Mouse (Mus musculus) urinary bladder, postnatal 36 days (tissue): ENCODE data around the gene Btrc.
"Not testable (repeated sequence)": the region's sequence is repeated elsewhere in the genome, so short reads cannot be mapped to it uniquely, and the experiment has no call there.

Source experiments
- DNase-seq, 2 experiments: peaks; one replicate each; pipeline ENCODE4 v3.0.0; 2022; ENCODE audit warnings: low spot score in 2 of 2, mixed read lengths in 1 of 2

The Btrc gene

GRCm38 (mm10) chr19:45530200-45530995, 166.9 kb downstream of the Btrc start:
- DNase-seq: no peak

GRCm38 (mm10) chr19:45531554-45531953, 168.0 kb downstream of the Btrc start:
- DNase-seq: no peak

GRCm38 (mm10) chr19:45533617-45534016, 170.1 kb downstream of the Btrc start:
- DNase-seq: no peak

- DNase-seq: no peak
Measured at GRCm38 (mm10) chr19:45535214-45535735, 171.7 kb downstream of the Btrc start.

GRCm38 (mm10) chr19:45535929-45536328, 172.4 kb downstream of the Btrc start:
- DNase-seq: no peak

GRCm38 (mm10) chr19:45537505-45537904, 174.0 kb downstream of the Btrc start:
- peak; percentile 42 to 47 for DNase-seq

- DNase-seq: no peak
Measured at GRCm38 (mm10) chr19:45540657-45541408, 177.3 kb downstream of the Btrc start.

GRCm38 (mm10) chr19:45541409-45542041, 178.0 kb downstream of the Btrc start:
- no peak for DNase-seq

GRCm38 (mm10) chr19:45542061-45542460, 178.5 kb downstream of the Btrc start:
- no peak for DNase-seq

- DNase-seq: no peak
Measured at GRCm38 (mm10) chr19:45544152-45544924, 180.8 kb downstream of the Btrc start.

- peak; percentile 67 to 81 for DNase-seq
Measured at GRCm38 (mm10) chr19:45544925-45545321, 181.4 kb downstream of the Btrc start.

- DNase-seq: not testable (repeated sequence)
Measured at GRCm38 (mm10) chr19:45548196-45548595, 184.7 kb downstream of the Btrc start.

GRCm38 (mm10) chr19:45549128-45549915, 185.8 kb downstream of the Btrc start:
- DNase-seq: no peak

- DNase-seq: no peak
Measured at GRCm38 (mm10) chr19:45549948-45550347, 186.4 kb downstream of the Btrc start.

GRCm38 (mm10) chr19:45552187-45552586, 188.7 kb downstream of the Btrc start:
- no peak for DNase-seq

- no peak for DNase-seq
Measured at GRCm38 (mm10) chr19:45554136-45554535, 190.6 kb downstream of the Btrc start.

GRCm38 (mm10) chr19:45560153-45560890, 196.8 kb downstream of the Btrc start, which contains the start of the genes Poll and Gm17018:
Poll (minus strand) TSS chr19:45560531.
Gm17018 (plus strand) TSS chr19:45560615.
- DNase-seq: peak; percentile 82 to 86

- DNase-seq: no peak
Measured at GRCm38 (mm10) chr19:45565925-45566715, 202.6 kb downstream of the Btrc start.

- DNase-seq: no peak
Measured at GRCm38 (mm10) chr19:45567367-45567766, 203.8 kb downstream of the Btrc start.
